Mouse (Mus musculus) cerebellum, adult 2 months (tissue): ENCODE data around the gene Whamm.

Source experiments
- CTCF ChIP-seq: fragments of 200-500 bp; IDR thresholded peaks from 2 replicates; pipeline ENCODE4 v1.5.1; 2011; ENCODE audit warnings: low read depth, mild to moderate bottlenecking, control low read depth, low read length, moderate library complexity, borderline replicate concordance; ENCODE audit not compliant: insufficient read depth
- POLR2A ChIP-seq: fragments of 200-500 bp; IDR thresholded peaks from 2 replicates; pipeline ENCODE4 v1.6.1; 2011; ENCODE audit warnings: low read length, control low read depth, borderline replicate concordance; ENCODE audit not compliant: insufficient read depth

DNA sequence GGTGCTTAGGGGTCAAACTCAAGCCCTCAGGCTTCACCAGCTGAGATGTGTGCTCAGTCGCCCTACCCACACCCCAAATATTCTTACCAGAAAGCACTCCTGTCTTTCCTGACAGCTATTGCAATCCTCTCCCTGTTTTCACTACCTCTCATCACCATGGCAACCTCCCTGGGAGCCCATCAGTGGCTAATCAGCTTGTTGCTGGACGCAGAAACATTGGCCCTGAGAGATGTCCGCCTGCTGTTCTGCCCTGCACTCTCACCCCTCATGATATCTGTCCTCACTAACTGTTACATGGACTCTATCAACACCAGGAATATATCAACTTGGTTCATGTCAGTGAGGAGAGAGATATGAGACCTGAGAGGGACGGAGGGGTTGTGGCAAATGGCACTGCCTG lies 17.5 kb upstream of the Whamm start:
- no peak for TF ChIP-seq POLR2A
- TF ChIP-seq CTCF, result no peak
